Mouse (Mus musculus) liver, embryonic 15.5 days (tissue): ENCODE data around the gene Nemp2. TPM values are rescaled to one million over a fixed set of nuclear protein-coding genes. Genes with fewer than 3 reads are reported as not detected.

Source experiments
- ATAC-seq: fragments of 200-750 bp; cut with Nextera tagmentation; 2 replicates; pipeline ENCODE4 v1.8.0; 2017; ENCODE audit warnings: moderate number of reproducible peaks, mild to moderate bottlenecking, moderate library complexity; ENCODE audit not compliant: insufficient read depth
- H3K27ac ChIP-seq: fragments of 300-500 bp; sonication (generic); replicated peaks from 2 replicates; pipeline ENCODE4 v1.5.1; 2015; ENCODE audit warnings: mild to moderate bottlenecking, inconsistent platforms
- H3K27me3 ChIP-seq: fragments of 300-500 bp; sonication (generic); 2 replicates; pipeline ENCODE4 v1.6.1; 2015; ENCODE audit warnings: mild to moderate bottlenecking, inconsistent platforms
- H3K36me3 ChIP-seq: fragments of 300-500 bp; sonication (generic); replicated peaks from 2 replicates; pipeline ENCODE4 v1.6.1; 2015; ENCODE audit warnings: moderate library complexity, mild to moderate bottlenecking, inconsistent platforms
- H3K4me1 ChIP-seq: fragments of 300-500 bp; sonication (generic); replicated peaks from 2 replicates; pipeline ENCODE4 v1.6.1; 2015; ENCODE audit warnings: inconsistent platforms
- H3K4me2 ChIP-seq: fragments of 300-500 bp; sonication (generic); 2 replicates; pipeline ENCODE4 v1.6.1; 2015; ENCODE audit warnings: moderate library complexity, mild to moderate bottlenecking, inconsistent platforms
- H3K4me3 ChIP-seq: fragments of 300-500 bp; sonication (generic); replicated peaks from 2 replicates; pipeline ENCODE4 v1.5.1; 2015; ENCODE audit warnings: mild to moderate bottlenecking, inconsistent platforms
- H3K9ac ChIP-seq: fragments of 300-500 bp; sonication (generic); 2 replicates; pipeline ENCODE4 v1.6.1; 2015; ENCODE audit warnings: moderate library complexity, mild to moderate bottlenecking, inconsistent platforms
- H3K9me3 ChIP-seq: fragments of 300-500 bp; sonication (generic); replicated peaks from 2 replicates; pipeline ENCODE4 v1.6.1; 2016; ENCODE audit warnings: inconsistent platforms
- WGBS: fragments of 180-500 bp; shearing (Covaris S2); methylation state at CpG from one replicate; pipeline ENCODE4 v1.1.7; 2015; ENCODE audit warnings: mixed read lengths; ENCODE audit not compliant: insufficient replicate concordance; 5-methylcytosine and 5-hydroxymethylcytosine counted together
- polyA plus RNA-seq: library from polyadenylated mRNA; unstranded; fragments of >200 nt; fragmentation: Nextera tagmentation; extraction: Ambion mirVana; gene quantifications from 2 replicates; pipeline ENCODE4 v1.2.1, GENCODE M21; 2015

Gene Nemp2
- polyA plus RNA-seq, 1 experiment from 2014 or later: 1.3 TPM

DNA sequence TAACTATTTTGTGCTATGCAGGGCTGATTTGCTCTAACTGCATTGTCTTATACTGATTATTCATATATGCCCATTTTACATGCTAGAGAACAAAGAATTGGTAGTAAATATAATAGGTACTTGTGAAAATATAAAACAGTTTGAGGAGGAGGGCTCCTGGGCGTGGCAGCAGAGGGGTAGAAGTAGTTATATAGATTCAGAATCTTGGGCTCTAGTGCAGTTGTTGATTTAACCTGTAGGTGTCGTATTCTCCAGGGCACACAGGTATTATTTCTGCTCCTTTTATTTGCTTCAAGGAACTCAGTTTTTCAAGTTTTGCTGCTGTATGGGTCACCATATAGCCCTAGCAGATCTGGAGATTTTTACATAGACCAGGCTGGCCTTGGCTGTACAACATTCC lies 1.1 kb downstream of the Nemp2 start:
- Histone ChIP-seq H3K27me3 (no peaks in the 10 kb centered on the region), H3K4me3 (no peak overlapping the region), H3K4me1 (peaks cover 14% of the 10 kb centered on the region), H3K27ac (no peak overlapping the region), H3K9me3 (no peaks in the 10 kb centered on the region), H3K36me3 (no peaks in the 10 kb centered on the region), H3K9ac (no peak overlapping the region), H3K4me2 (peak overlapping the region; percentile 70)
- WGBS: 43% methylated on average over 2 of the region's 2 CpGs
- ATAC-seq: no peak

- H3K4me2 ChIP-seq: no peak overlapping the region
- no peak overlapping the region for H3K9ac ChIP-seq
- H3K4me3 ChIP-seq: no peak overlapping the region
- peaks cover 14% of the 10 kb centered on the region for H3K4me1 ChIP-seq
- H3K27me3 ChIP-seq: no peaks in the 10 kb centered on the region
- ATAC-seq: no peak
- 77% methylated on average over 6 of the region's 6 CpGs for WGBS
- no peak overlapping the region for H3K27ac ChIP-seq
- 0 out of 2 replicates have a peak, but pooled peaks cover 4% of the 10 kb centered on the region for H3K36me3 ChIP-seq
- H3K9me3 ChIP-seq: no peaks in the 10 kb centered on the region
Observed at GRCm38 (mm10) chr1:52634251-52634650, 3.7 kb downstream of the Nemp2 start.

DNA sequence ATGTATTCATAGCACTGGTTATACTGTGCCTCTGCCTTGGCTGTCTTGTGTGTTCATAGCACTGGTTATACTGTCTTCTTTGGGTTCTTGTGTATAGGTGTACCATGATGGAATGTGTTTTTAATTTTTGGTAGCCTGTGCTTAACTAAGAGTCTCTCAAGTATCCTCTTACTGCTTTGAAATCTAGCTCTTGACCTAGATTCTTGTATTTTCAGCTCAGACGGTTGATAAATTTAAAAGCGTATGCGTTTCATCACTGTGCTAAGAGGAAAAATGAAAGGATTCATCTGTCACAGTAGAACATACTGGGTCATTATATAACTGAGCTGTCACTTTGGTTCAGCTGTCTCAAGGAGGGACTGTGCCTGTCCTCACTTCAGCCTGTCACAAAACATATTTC lies 5.4 kb downstream of the Nemp2 start:
- no peak overlapping the region for H3K27ac ChIP-seq
- no peaks in the 10 kb centered on the region for H3K9me3 ChIP-seq
- H3K4me3 ChIP-seq: no peak overlapping the region
- H3K9ac ChIP-seq: no peak overlapping the region
- H3K27me3 ChIP-seq: no peaks in the 10 kb centered on the region
- ATAC-seq: no peak
- no peak overlapping the region for H3K4me2 ChIP-seq
- H3K4me1 ChIP-seq: peaks cover 8% of the 10 kb centered on the region
- H3K36me3 ChIP-seq: 0 out of 2 replicates have a peak, but pooled peaks cover 4% of the 10 kb centered on the region
- WGBS: 86% methylated on average over 3 of the region's 3 CpGs

DNA sequence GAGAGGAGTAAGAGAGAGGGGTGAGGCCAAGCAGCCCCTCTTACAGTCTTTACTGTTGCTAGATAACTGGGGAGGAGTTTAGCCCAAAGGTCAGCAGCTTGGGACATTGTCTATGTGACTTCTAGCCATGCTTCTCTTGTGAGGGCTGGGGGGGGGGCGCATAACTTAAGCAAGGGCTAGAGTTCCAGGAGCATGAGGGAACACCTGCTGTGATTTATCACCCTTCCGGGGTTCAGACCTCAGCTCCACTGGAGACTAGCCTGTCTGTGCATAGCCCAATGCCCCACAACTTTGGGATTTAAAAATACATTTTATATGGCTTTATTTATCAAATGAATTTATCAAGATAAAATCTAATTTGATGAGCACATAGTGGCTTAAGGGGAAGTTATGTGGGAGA lies 7.6 kb downstream of the Nemp2 start:
- H3K27ac ChIP-seq: no peak overlapping the region
- H3K27me3 ChIP-seq: no peaks in the 10 kb centered on the region
- no peak overlapping the region for H3K4me2 ChIP-seq
- no peak overlapping the region for H3K9ac ChIP-seq
- no peaks in the 10 kb centered on the region for H3K9me3 ChIP-seq
- H3K36me3 ChIP-seq: 0 out of 2 replicates have a peak, but pooled peaks cover 4% of the 10 kb centered on the region
- no peak for ATAC-seq
- no peak overlapping the region for H3K4me3 ChIP-seq
- WGBS: 83% methylated on average over 2 of the region's 2 CpGs
- no peaks in the 10 kb centered on the region for H3K4me1 ChIP-seq

- Histone ChIP-seq H3K27ac (no peak overlapping the region), H3K4me1 (no peaks in the 10 kb centered on the region), H3K4me2 (no peak overlapping the region), H3K36me3 (0 out of 2 replicates have a peak, but pooled peaks cover 4% of the 10 kb centered on the region), H3K27me3 (no peaks in the 10 kb centered on the region), H3K9me3 (no peaks in the 10 kb centered on the region), H3K4me3 (no peak overlapping the region), H3K9ac (no peak overlapping the region)
- WGBS: 70% methylated on average over 7 of the region's 7 CpGs
- ATAC-seq: no peak
Observed at GRCm38 (mm10) chr1:52639090-52639489, 8.6 kb downstream of the Nemp2 start.

DNA sequence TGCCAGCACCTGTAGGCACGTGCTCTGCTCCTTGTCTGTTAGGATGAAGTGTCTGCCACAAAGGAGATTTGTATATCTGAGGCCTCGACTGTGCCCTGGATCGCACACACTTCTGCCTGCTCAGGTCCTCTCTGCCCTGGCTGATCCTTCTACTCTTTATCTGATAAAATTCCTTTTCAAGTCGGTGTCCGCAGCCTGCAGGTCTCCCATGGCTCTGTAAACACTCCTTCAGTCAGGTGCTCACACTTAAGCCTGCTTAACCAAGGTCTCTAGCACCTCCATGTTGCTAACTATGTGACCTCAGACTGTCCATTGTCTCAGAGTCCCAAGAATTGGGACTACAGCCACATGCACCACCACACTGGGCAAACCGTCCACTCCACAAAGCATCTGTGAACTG lies 9.8 kb downstream of the Nemp2 start:
- H3K4me3 ChIP-seq: no peak overlapping the region
- no peaks in the 10 kb centered on the region for H3K4me1 ChIP-seq
- H3K36me3 ChIP-seq: 0 out of 2 replicates have a peak, but pooled peaks cover 4% of the 10 kb centered on the region
- no peak overlapping the region for H3K27ac ChIP-seq
- WGBS: 62% methylated on average over 6 of the region's 6 CpGs
- no peaks in the 10 kb centered on the region for H3K9me3 ChIP-seq
- no peaks in the 10 kb centered on the region for H3K27me3 ChIP-seq
- no peak overlapping the region for H3K9ac ChIP-seq
- no peak for ATAC-seq
- no peak overlapping the region for H3K4me2 ChIP-seq

DNA sequence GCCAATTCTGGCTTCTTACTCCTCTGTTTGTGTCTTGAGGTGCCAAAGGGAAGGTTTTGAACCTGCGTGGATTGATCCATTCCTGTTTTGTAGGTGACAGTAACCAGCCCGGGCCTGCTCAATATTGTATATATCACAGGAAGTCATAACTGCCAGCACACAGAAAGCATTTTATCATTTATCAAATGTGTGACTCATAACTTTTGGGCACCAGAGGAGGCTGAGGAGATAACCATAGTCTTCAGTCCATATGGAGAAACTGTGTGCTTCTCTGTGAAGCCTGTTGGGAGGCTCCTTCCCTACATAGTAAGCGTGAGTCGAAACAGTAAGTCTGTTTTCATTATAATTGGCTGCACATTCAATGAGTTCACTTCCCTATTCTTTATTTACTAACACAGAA lies 10.2 kb downstream of the Nemp2 start:
- no peaks in the 10 kb centered on the region for H3K27me3 ChIP-seq
- H3K36me3 ChIP-seq: 0 out of 2 replicates have a peak, but pooled peaks cover 4% of the 10 kb centered on the region
- H3K4me2 ChIP-seq: no peak overlapping the region
- H3K4me3 ChIP-seq: no peak overlapping the region
- no peaks in the 10 kb centered on the region for H3K9me3 ChIP-seq
- no peaks in the 10 kb centered on the region for H3K4me1 ChIP-seq
- no peak overlapping the region for H3K27ac ChIP-seq
- no peak for ATAC-seq
- WGBS: 64% methylated on average over 4 of the region's 4 CpGs
- H3K9ac ChIP-seq: no peak overlapping the region

DNA sequence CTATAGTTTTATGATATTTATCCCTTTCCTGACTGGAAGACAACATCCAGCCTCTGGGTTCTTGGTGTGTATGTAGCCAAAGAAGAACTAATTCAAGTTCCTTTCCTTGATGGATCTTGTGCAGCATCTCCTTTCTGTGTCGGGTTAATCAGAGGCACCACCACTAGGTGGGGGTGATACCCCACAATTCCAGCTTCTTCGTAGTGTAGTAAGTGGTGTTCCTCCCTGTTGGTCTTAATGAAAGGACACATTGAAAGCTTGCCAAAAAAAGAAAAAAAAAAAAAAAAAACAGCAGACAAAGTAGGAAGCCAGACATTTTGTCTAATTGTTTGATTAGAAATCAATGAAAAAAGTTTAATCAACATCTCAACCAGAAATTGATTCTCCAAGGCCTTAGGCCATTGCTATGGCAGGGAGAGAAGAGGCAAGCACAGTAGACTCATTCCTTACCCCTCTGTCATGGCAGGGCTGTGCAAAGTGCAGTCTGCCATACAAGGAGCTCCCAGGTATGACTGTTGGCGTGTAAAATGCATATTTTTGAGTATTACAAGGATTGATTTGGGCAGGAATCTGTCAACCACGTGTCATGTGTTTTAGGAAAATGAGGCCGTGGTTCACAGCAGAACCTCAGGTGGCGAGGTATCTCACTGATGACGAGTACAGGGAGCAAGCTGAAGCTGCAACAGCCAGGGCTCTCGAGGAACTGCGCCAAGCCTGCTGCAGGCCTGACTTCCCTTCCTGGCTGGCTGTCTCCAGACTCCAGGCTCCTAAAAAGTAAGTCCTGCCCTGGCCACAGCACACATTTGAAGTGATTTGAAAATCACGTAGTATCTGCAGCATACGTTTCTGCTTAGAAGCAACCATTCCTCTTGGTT lies 17.9 kb downstream of the Nemp2 start:
- Histone ChIP-seq H3K4me3 (no peak overlapping the region), H3K36me3 (no peaks in the 10 kb centered on the region; the same call in none of the 2 replicates), H3K4me1 (no peaks in the 10 kb centered on the region), H3K9me3 (no peaks in the 10 kb centered on the region), H3K27ac (no peak overlapping the region), H3K9ac (no peak overlapping the region), H3K27me3 (no peaks in the 10 kb centered on the region), H3K4me2 (no peak overlapping the region)
- WGBS: 56% methylated on average over 11 of the region's 11 CpGs
- no peak for ATAC-seq

- 65% methylated on average over 5 of the region's 5 CpGs for WGBS
- H3K27ac ChIP-seq: no peak overlapping the region
- H3K4me1 ChIP-seq: no peaks in the 10 kb centered on the region
- H3K9me3 ChIP-seq: no peaks in the 10 kb centered on the region
- H3K36me3 ChIP-seq: no peaks in the 10 kb centered on the region; the same call in none of the 2 replicates
- H3K4me2 ChIP-seq: no peak overlapping the region
- H3K4me3 ChIP-seq: no peak overlapping the region
- H3K9ac ChIP-seq: no peak overlapping the region
- ATAC-seq: no peak
- H3K27me3 ChIP-seq: no peaks in the 10 kb centered on the region
Observed at GRCm38 (mm10) chr1:52650066-52650465, 19.6 kb downstream of the Nemp2 start.

- no peak overlapping the region for H3K27ac ChIP-seq
- H3K27me3 ChIP-seq: no peaks in the 10 kb centered on the region
- 58% methylated on average over 3 of the region's 3 CpGs for WGBS
- no peaks in the 10 kb centered on the region for H3K9me3 ChIP-seq
- no peak overlapping the region for H3K9ac ChIP-seq
- H3K4me2 ChIP-seq: no peak overlapping the region
- no peak overlapping the region for H3K4me3 ChIP-seq
- no peaks in the 10 kb centered on the region for H3K4me1 ChIP-seq
- H3K36me3 ChIP-seq: no peaks in the 10 kb centered on the region; the same call in 1 of the 2 replicates
- no peak for ATAC-seq
Observed at GRCm38 (mm10) chr1:52652601-52653253, 22.2 kb downstream of the Nemp2 start.

GRCm38 (mm10) chr1:52653366-52653765 lies 22.9 kb downstream of the Nemp2 start:
- no peak overlapping the region for H3K27ac ChIP-seq
- no peaks in the 10 kb centered on the region for H3K9me3 ChIP-seq
- no peak overlapping the region for H3K9ac ChIP-seq
- H3K4me3 ChIP-seq: no peak overlapping the region
- H3K27me3 ChIP-seq: no peaks in the 10 kb centered on the region
- H3K4me1 ChIP-seq: no peaks in the 10 kb centered on the region
- H3K36me3 ChIP-seq: no peaks in the 10 kb centered on the region; the same call in 1 of the 2 replicates
- no peak for ATAC-seq
- 30% methylated on average over 1 of the region's 1 CpGs for WGBS
- H3K4me2 ChIP-seq: no peak overlapping the region
